Comparison of ENCODE assay signal across 8 mouse cellular contexts in the genomic region with DNA sequence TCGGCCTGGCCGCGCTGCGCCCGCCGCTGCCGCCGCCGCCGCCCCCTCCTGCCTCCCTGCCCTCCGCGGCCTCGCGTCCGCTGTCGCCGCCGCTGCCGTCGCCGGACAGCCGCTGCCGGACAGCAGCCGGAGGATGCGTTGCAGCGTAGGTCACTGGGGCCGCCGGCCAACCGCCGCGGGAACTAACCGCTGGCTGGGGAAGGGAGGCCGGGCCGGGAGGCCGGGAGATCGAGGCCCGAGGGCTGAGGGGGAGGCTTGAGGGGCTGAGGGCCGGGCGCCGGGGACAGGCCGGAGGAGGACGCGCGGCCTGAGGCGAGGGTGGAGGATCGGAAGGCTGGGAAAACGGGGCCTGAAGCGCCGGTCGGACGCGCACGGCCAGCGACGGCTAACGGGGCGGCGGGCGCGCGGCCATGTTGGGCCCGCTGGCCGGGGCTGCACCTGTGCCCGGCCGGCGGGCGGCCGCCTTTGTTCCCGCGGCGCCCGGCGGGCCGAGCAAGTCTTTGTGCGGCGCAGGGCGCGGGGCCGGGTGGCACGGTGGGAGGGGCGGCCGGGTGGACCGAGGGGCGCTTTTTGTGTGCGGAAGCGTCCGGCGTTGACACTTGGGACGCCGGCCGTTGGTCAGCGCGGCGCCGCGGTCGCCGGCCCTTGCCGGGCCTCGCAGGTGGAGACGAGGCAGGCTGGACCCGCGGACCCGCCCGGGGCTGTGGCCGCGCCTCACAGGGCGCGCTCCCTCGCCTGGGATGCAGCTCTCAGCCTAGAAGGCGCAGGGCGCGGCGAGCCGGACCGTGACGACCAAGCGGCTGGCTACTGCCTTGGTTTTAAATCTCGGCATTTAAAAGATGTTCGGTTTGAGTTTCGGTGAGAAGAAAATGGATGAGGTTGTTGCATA. TPM values are rescaled to one million over a fixed set of nuclear protein-coding genes. Genes with fewer than 3 reads are reported as not detected.
DNase-seq lines count a peak whose midpoint lies in the region; ATAC-seq and TF ChIP-seq lines count a peak whose summit lies in the region.

No protein-coding gene starts in this region.

- H3K4me2 ChIP-seq in heart, embryonic 13.5 days: peak overlapping the region; percentile 93

- H3K4me3 ChIP-seq in bone marrow macrophage, adult 2 months (ENCODE audit: insufficient read depth, low read length): peak overlapping the region; percentile 63
- peak overlapping the region; percentile 87 for H3K4me3 ChIP-seq in heart, embryonic 13.5 days
- peak overlapping the region; percentile 93 for H3K4me3 ChIP-seq in olfactory bulb, adult 2 months (ENCODE audit: insufficient read depth, low read depth, low read length)
- H3K4me3 ChIP-seq in thymus, adult 2 months (ENCODE audit: control insufficient read depth, insufficient read depth, low read length): peak overlapping the region; percentile 100

- H3K27me3 ChIP-seq in heart, embryonic 13.5 days (replicated peaks): no peaks in the 10 kb centered on the region
- H3K27me3 ChIP-seq in thymus, adult 2 months (ENCODE audit: control insufficient read depth, insufficient read depth, low read length): no peaks in the 10 kb centered on the region

- TF ChIP-seq CTCF in bone marrow macrophage, adult 2 months (IDR thresholded peaks at IDR 0.05; ENCODE audit: low read depth, low read length): no peak
- TF ChIP-seq CTCF in olfactory bulb, adult 2 months (IDR thresholded peaks at IDR 0.05; ENCODE audit: insufficient read depth, low read depth, low read length): no peak
- TF ChIP-seq CTCF in thymus, adult 2 months (IDR thresholded peaks at IDR 0.05; ENCODE audit: borderline replicate concordance, control insufficient read depth, extremely low read depth, insufficient read depth, low read length, poor library complexity): no peak; the same call in 1 of the 2 replicates

- peak; percentile 54 for DNase-seq in CD4-positive helper T cell, adult 2 months (ENCODE audit: low read depth, low spot score)
- DNase-seq in kidney, postnatal 10 days: peak; percentile 81
- DNase-seq in lung, adult 18-20 months: peak; percentile 51 to 54
- DNase-seq in thymus, adult 2 months: peak; percentile 40

- no peaks in the 10 kb centered on the region for H3K9me3 ChIP-seq in heart, embryonic 13.5 days

- peak overlapping the region; percentile 70 for H3K27ac ChIP-seq in bone marrow macrophage, adult 2 months (ENCODE audit: insufficient read depth, low read depth, low read length)
- peak overlapping the region; percentile 98 for H3K27ac ChIP-seq in heart, embryonic 13.5 days (replicated peaks)
- H3K27ac ChIP-seq in olfactory bulb, adult 2 months (ENCODE audit: insufficient read depth, low read depth, low read length): peak overlapping the region; percentile 88
- H3K27ac ChIP-seq in thymus, adult 2 months (ENCODE audit: control insufficient read depth, insufficient read depth, low read length): peak overlapping the region; percentile 18; the same call in 1 of the 2 replicates

- H3K36me3 ChIP-seq in heart, embryonic 13.5 days: peaks cover 6% of the 10 kb centered on the region
- no peaks in the 10 kb centered on the region for H3K36me3 ChIP-seq in thymus, adult 2 months (ENCODE audit: control insufficient read depth, insufficient read depth, low read length)

- ATAC-seq in erythroblast, adult 5-6 weeks (replicated peaks; ENCODE audit: low FRiP score, poor library complexity, severe bottlenecking): peak; percentile 75
- ATAC-seq in heart, embryonic 13.5 days (ENCODE audit: extremely low read depth, insufficient number of reproducible peaks, low FRiP score, low TSS enrichment): no peak; the same call in 1 of the 2 replicates

- TF ChIP-seq POLR2A in bone marrow macrophage, adult 2 months (IDR thresholded peaks at IDR 0.05; ENCODE audit: borderline replicate concordance, low read depth, low read length): no peak
- TF ChIP-seq POLR2A in olfactory bulb, adult 2 months (IDR thresholded peaks at IDR 0.05; ENCODE audit: insufficient read depth, low read depth, low read length): no peak
- TF ChIP-seq POLR2A in thymus, adult 2 months (IDR thresholded peaks at IDR 0.05; ENCODE audit: control insufficient read depth, extremely low read depth, insufficient read depth, low read length, poor library complexity): no peak

- under 1% methylated on average over 97 of the region's 121 CpGs for WGBS in heart, embryonic 13.5 days
- 3% methylated on average over 114 of the region's 121 CpGs for WGBS in olfactory bulb, adult 2 months
- 3% methylated on average over 106 of the region's 121 CpGs for WGBS in thymus, adult 2 months

- peaks cover 16% of the 10 kb centered on the region for H3K4me1 ChIP-seq in bone marrow macrophage, adult 2 months (ENCODE audit: control insufficient read depth, insufficient read depth, low read length)
- H3K4me1 ChIP-seq in heart, embryonic 13.5 days: peaks cover 53% of the 10 kb centered on the region
- H3K4me1 ChIP-seq in olfactory bulb, adult 2 months (ENCODE audit: control insufficient read depth, insufficient read depth, low read length): 0 out of 2 replicates have a peak, but pooled peaks cover 7% of the 10 kb centered on the region
- H3K4me1 ChIP-seq in thymus, adult 2 months (replicated peaks; ENCODE audit: control insufficient read depth, insufficient read depth, low read length): peaks cover 12% of the 10 kb centered on the region

- peak overlapping the region; percentile 99 for H3K9ac ChIP-seq in heart, embryonic 13.5 days

RNA-seq across cellular contexts. Expression of gene Nsd2, which starts 0.5 kb away (rescaled TPM):
- polyA plus RNA-seq in bone marrow macrophage, adult 2 months (2012; ENCODE audit: insufficient read depth, insufficient read length, missing spikeins): 34.5 and 41.1 TPM in 2 replicates
- 22.4 and 46.1 TPM in 2 replicates for total RNA-seq in erythroblast, adult 5-6 weeks (2015; ENCODE audit: low replicate concordance)
- total RNA-seq in erythroblast, adult 5-6 weeks (2017; ENCODE audit: low replicate concordance): 74.6 and 94.0 TPM in 2 replicates
- polyA plus RNA-seq in heart, embryonic 13.5 days (2015; fragmentation: Nextera tagmentation; extraction: Ambion mirVana): 26.5 and 30.3 TPM in 2 replicates
- polyA plus RNA-seq in olfactory bulb, adult 2 months (2012; ENCODE audit: insufficient read depth, insufficient read length, low replicate concordance, missing spikeins): 362 and 366 TPM in 2 replicates
- 53.3 and 64.8 TPM in 2 replicates for polyA plus RNA-seq in thymus, adult 2 months (2012; rRNA removed)

RNA-seq across cellular contexts. Expression of gene Letm1, which starts 38.4 kb away (rescaled TPM):
- polyA plus RNA-seq in bone marrow macrophage, adult 2 months (2012; ENCODE audit: insufficient read depth, insufficient read length, missing spikeins): 23.4 and 26.9 TPM in 2 replicates
- 2.5 and 6.7 TPM in 2 replicates for total RNA-seq in erythroblast, adult 5-6 weeks (2015; ENCODE audit: low replicate concordance)
- 6.7 and 7.4 TPM in 2 replicates for total RNA-seq in erythroblast, adult 5-6 weeks (2017; ENCODE audit: low replicate concordance)
- polyA plus RNA-seq in heart, embryonic 13.5 days (2015; fragmentation: Nextera tagmentation; extraction: Ambion mirVana): 40.9 and 43.5 TPM in 2 replicates
- polyA plus RNA-seq in olfactory bulb, adult 2 months (2012; ENCODE audit: insufficient read depth, insufficient read length, low replicate concordance, missing spikeins): not detected in 2 replicates
- 69.5 and 82.9 TPM in 2 replicates for polyA plus RNA-seq in thymus, adult 2 months (2012; rRNA removed)

Comparison
In these comparisons a context has a peak if more than half of its experiments do, and no peak if none do; other contexts are left out.
1. H3K27ac ChIP-seq: peak in every context shown above with its lines; median percentile 98 in heart, embryonic 13.5 days; 88 in olfactory bulb, adult 2 months; 70 in bone marrow macrophage, adult 2 months; 18 in thymus, adult 2 months.